Mouse (Mus musculus): ENCODE measurements at regions not wholly inside any gene's neighbourhood (a gene's known extent, or its start where the extent isn't known, plus 50 kb on each side); places are given as distances from the start of the nearest gene placed in this dataset.
A peak's percentile ranks its signal among the peaks of the same experiment; 100 is the strongest.

DNA sequence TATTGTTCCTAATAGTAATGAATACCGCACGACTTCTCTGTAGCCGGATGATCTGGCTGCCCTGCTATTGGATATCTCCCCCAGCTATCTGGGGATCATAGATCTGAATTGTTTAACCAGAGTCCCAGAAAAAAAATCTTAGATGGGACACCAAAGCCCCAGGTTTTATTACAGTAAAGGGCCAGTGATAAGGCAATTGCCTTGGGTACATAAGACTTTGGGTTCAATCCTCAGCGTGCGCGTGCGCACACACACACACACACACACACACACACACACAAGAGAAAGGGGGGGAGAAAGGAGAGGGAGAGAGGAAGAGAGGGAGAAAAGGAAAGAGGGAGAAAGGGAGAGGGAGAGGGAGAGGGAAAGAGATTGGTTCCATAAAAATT, 270.4 kb upstream of the Zfp703 start:
- H3K79me2 ChIP-seq (replicated peaks; ENCODE audit: control insufficient read depth, extremely low read depth, insufficient read depth, poor library complexity, severe bottlenecking) = no peaks in the 10 kb centered on the region
- TF ChIP-seq ZKSCAN1 (IDR thresholded peaks at IDR 0.05; ENCODE audit: borderline replicate concordance, low read depth, low read length) (no peak), ELF1 (IDR thresholded peaks at IDR 0.05; ENCODE audit: low read depth, low read length) (0 out of 2 replicates have a peak, but pooled peaks have one; percentile 5)
- dilution Hi-C loops (cut with MboI; ENCODE audit: extremely low pct_ligation_motif_present, extremely low pct_unique_long_range_greater_than_20kb, low sequenced_read_pairs) (no loop called here), in situ Hi-C loops (cut with MboI; ENCODE audit: low pct_ligation_motif_present, low pct_unique_long_range_greater_than_20kb, low sequenced_read_pairs) (no loop called here)
- no peaks in the 10 kb centered on the region for H3K36me3 ChIP-seq (replicated peaks in 1 of 2; ENCODE audit: control insufficient read depth in 1 of 2, insufficient read depth in 1 of 2, low read length in 1 of 2)
- no peaks in the 10 kb centered on the region for H3K9me3 ChIP-seq (replicated peaks; ENCODE audit: low read length)
- H3K4me2 ChIP-seq (ENCODE audit: insufficient read depth, low read depth, poor library complexity, severe bottlenecking) = peak overlapping the region; percentile 61; the same call in 1 of the 2 replicates
- no peaks in the 10 kb centered on the region for H3K27me3 ChIP-seq (replicated peaks)
- H3K4me1 ChIP-seq (ENCODE audit: control insufficient read depth in 1 of 2, insufficient read depth in 2 of 2) = peaks cover 11 to 31% of the 10 kb centered on the region in 2 experiments
- no peak overlapping the region for H3K4me3 ChIP-seq (replicated peaks in 1 of 3; ENCODE audit: low read depth in 2 of 3, low read length in 2 of 3, poor library complexity in 1 of 3)
- no peak for DNase-seq (ENCODE audit: extremely low read depth)
- H3K9ac ChIP-seq (ENCODE audit: insufficient read depth, low read depth) = no peak overlapping the region
- no peak overlapping the region for H3K27ac ChIP-seq (ENCODE audit: insufficient read depth, low read depth)

DNA sequence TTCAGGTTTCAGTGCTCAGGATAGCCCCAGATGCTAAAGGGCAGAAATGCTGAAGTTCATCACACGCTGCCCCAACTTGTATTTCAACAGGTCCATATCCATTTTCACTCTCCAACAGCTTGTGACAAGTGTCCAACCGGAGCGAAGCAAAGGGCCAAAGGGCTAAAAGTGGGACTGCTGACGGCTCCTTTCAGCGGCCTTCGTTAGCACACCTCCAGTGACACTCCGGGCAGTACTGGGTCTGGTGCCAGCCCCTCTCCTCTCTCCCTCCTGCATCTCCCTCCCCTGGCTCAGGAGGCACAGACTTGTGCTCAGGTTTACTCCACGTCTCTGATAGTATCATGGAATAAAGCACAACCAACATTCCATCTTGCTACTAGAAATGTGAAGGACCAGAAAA, 263.3 kb upstream of the Zfp703 start:
- TF ChIP-seq BHLHE40 (IDR thresholded peaks at IDR 0.05; ENCODE audit: low read depth, low read length) (no peak), SIN3A (IDR thresholded peaks at IDR 0.05; ENCODE audit: low read length) (no peak), CHD1 (IDR thresholded peaks at IDR 0.05; ENCODE audit: low read depth, low read length) (no peak)
- dilution Hi-C loops (cut with MboI; ENCODE audit: extremely low pct_ligation_motif_present, extremely low pct_unique_long_range_greater_than_20kb, low sequenced_read_pairs) (no loop called here), in situ Hi-C loops (cut with MboI; ENCODE audit: low pct_ligation_motif_present, low pct_unique_long_range_greater_than_20kb, low sequenced_read_pairs) (no loop called here)
- H3K79me2 ChIP-seq (replicated peaks; ENCODE audit: control insufficient read depth, extremely low read depth, insufficient read depth, poor library complexity, severe bottlenecking) = no peaks in the 10 kb centered on the region
- H3K9me3 ChIP-seq (replicated peaks; ENCODE audit: low read length) = no peaks in the 10 kb centered on the region
- no peak overlapping the region for H3K27ac ChIP-seq (ENCODE audit: insufficient read depth, low read depth)
- H3K36me3 ChIP-seq (replicated peaks in 1 of 2; ENCODE audit: control insufficient read depth in 1 of 2, insufficient read depth in 1 of 2, low read length in 1 of 2) = no peaks in the 10 kb centered on the region
- no peak for DNase-seq (ENCODE audit: extremely low read depth)
- no peak overlapping the region for H3K4me3 ChIP-seq (replicated peaks in 1 of 3; ENCODE audit: low read depth in 2 of 3, low read length in 2 of 3, poor library complexity in 1 of 3)
- H3K9ac ChIP-seq (ENCODE audit: insufficient read depth, low read depth) = no peak overlapping the region
- peaks cover 3 to 36% of the 10 kb centered on the region in 2 experiments; a peak in 3 of 4 replicates for H3K4me1 ChIP-seq (ENCODE audit: control insufficient read depth in 1 of 2, insufficient read depth in 2 of 2)
- H3K4me2 ChIP-seq (ENCODE audit: insufficient read depth, low read depth, poor library complexity, severe bottlenecking) = no peak overlapping the region
- no peaks in the 10 kb centered on the region for H3K27me3 ChIP-seq (replicated peaks)

DNA sequence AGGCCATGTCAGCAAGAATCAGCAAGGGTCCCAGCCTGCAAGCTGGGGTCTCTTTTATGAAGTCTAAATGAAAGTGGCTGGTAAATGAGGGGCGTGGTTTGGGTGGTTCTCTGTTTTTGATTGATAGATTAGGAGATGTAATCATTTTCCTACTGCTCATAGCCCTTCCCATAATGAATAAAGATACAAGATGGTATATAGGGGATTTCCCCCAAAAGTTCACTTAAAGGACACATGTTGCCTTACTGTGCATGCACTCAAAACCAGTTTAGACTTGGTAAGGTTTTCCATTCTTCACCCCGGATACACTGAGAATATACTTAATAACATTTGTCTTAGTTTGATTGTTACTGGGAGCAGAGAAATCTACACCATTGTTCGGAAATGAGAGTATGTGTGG, 262.4 kb upstream of the Zfp703 start:
- Histone ChIP-seq H3K4me1 (ENCODE audit: control insufficient read depth in 1 of 2, insufficient read depth in 2 of 2) (peaks cover 0 to 33% of the 10 kb centered on the region in 2 experiments; a peak in 2 of 4 replicates), H3K27me3 (replicated peaks) (no peaks in the 10 kb centered on the region), H3K79me2 (replicated peaks; ENCODE audit: control insufficient read depth, extremely low read depth, insufficient read depth, poor library complexity, severe bottlenecking) (no peaks in the 10 kb centered on the region), H3K4me2 (ENCODE audit: insufficient read depth, low read depth, poor library complexity, severe bottlenecking) (no peak overlapping the region), H3K9ac (ENCODE audit: insufficient read depth, low read depth) (no peak overlapping the region), H3K4me3 (replicated peaks in 1 of 3; ENCODE audit: low read depth in 2 of 3, low read length in 2 of 3, poor library complexity in 1 of 3) (no peak overlapping the region), H3K27ac (ENCODE audit: insufficient read depth, low read depth) (no peak overlapping the region), H3K9me3 (replicated peaks; ENCODE audit: low read length) (no peaks in the 10 kb centered on the region), H3K36me3 (replicated peaks in 1 of 2; ENCODE audit: control insufficient read depth in 1 of 2, insufficient read depth in 1 of 2, low read length in 1 of 2) (no peaks in the 10 kb centered on the region)
- dilution Hi-C loops (cut with MboI; ENCODE audit: extremely low pct_ligation_motif_present, extremely low pct_unique_long_range_greater_than_20kb, low sequenced_read_pairs) = no loop called here
- in situ Hi-C loops (cut with MboI; ENCODE audit: low pct_ligation_motif_present, low pct_unique_long_range_greater_than_20kb, low sequenced_read_pairs) = no loop called here
- DNase-seq (ENCODE audit: extremely low read depth) = peak; percentile 15
- TF ChIP-seq UBTF (IDR thresholded peaks at IDR 0.05; ENCODE audit: low read depth, low read length) (no peak), RAD21 (IDR thresholded peaks at IDR 0.05; ENCODE audit: low read depth, low read length) (no peak), TBP (conservative IDR thresholded peaks at IDR 0.05; ENCODE audit: low read depth, low read length) (no peak), MAZ (IDR thresholded peaks at IDR 0.05; ENCODE audit: low read depth, low read length) (no peak), USF1 (IDR thresholded peaks at IDR 0.05; ENCODE audit: low read depth, low read length) (no peak), JUN (IDR thresholded peaks at IDR 0.05; ENCODE audit: insufficient read depth, low read depth, low read length) (no peak), USF2 (conservative IDR thresholded peaks at IDR 0.05; ENCODE audit: low read depth, low read length) (no peak), RCOR1 (conservative IDR thresholded peaks at IDR 0.05; ENCODE audit: low read depth, low read length) (no peak), MAFK (IDR thresholded peaks at IDR 0.05; ENCODE audit: insufficient replicate concordance, low read length) (no peak), TCF12 (IDR thresholded peaks at IDR 0.05; ENCODE audit: low read depth, low read length) (no peak), MEF2A (IDR thresholded peaks at IDR 0.05; ENCODE audit: borderline replicate concordance, low read depth, low read length) (no peak), NRF1 (IDR thresholded peaks at IDR 0.05; ENCODE audit: low read depth, low read length) (no peak), CHD1 (IDR thresholded peaks at IDR 0.05; ENCODE audit: low read depth, low read length) (no peak), MYC (IDR thresholded peaks at IDR 0.05; ENCODE audit: low read depth, low read length) (no peak)
